Mouse (Mus musculus): ENCODE data around the gene Aatf.

The Aatf gene

GRCm38 (mm10) chr11:84513171-84514116, at the start of gene Aatf:
Gene Aatf (minus strand): TSS chr11:84513522.
- DNase-seq = peak; percentile 96

- DNase-seq = no peak
These were observed 49.5 kb upstream of the Aatf start for GRCm38 (mm10) chr11:84562758-84563347.

GRCm38 (mm10) chr11:84561546-84561945, 48.2 kb upstream of the Aatf start:
- no peak for DNase-seq

- DNase-seq = no peak
These were observed 40.6 kb upstream of the Aatf start for GRCm38 (mm10) chr11:84553821-84554450.

- no peak for DNase-seq
These were observed 38.0 kb upstream of the Aatf start for GRCm38 (mm10) chr11:84551296-84551695.

- no peak for DNase-seq
These were observed 36.0 kb upstream of the Aatf start for GRCm38 (mm10) chr11:84549258-84549791.

GRCm38 (mm10) chr11:84548293-84548692, 35.0 kb upstream of the Aatf start:
- no peak for DNase-seq

GRCm38 (mm10) chr11:84539981-84540380, 26.7 kb upstream of the Aatf start:
- no peak for DNase-seq

GRCm38 (mm10) chr11:84529797-84530703, 16.7 kb upstream of the Aatf start:
- DNase-seq = no peak

GRCm38 (mm10) chr11:84529143-84529755, 15.9 kb upstream of the Aatf start:
- no peak for DNase-seq

- DNase-seq = no peak
These were observed 13.9 kb upstream of the Aatf start for GRCm38 (mm10) chr11:84526976-84527860.

GRCm38 (mm10) chr11:84526451-84526850, 13.1 kb upstream of the Aatf start:
- no peak for DNase-seq

- no peak for DNase-seq
These were observed 12.3 kb upstream of the Aatf start, which contains the start of gene Lhx1 for GRCm38 (mm10) chr11:84525421-84526274. Gene Lhx1 (minus strand): TSS chr11:84525535.

GRCm38 (mm10) chr11:84524511-84525270, 11.4 kb upstream of the Aatf start:
- no peak for DNase-seq

GRCm38 (mm10) chr11:84523841-84524510, 10.7 kb upstream of the Aatf start:
- no peak for DNase-seq

GRCm38 (mm10) chr11:84523321-84523831, 10.1 kb upstream of the Aatf start:
- no peak for DNase-seq

- no peak for DNase-seq
These were observed 9.4 kb upstream of the Aatf start for GRCm38 (mm10) chr11:84522577-84523320.

Measured in right cerebral cortex, postnatal 25 days (tissue).